Mouse (Mus musculus) myocyte (in vitro differentiated cells): ENCODE data around the gene Mpst. TPM values are rescaled to one million over a fixed set of nuclear protein-coding genes. Genes with fewer than 3 reads are reported as not detected.
A peak's percentile ranks its signal among the peaks of the same experiment; 100 is the strongest.

ENCODE experiments used
- H3K27me3 ChIP-seq: one replicate; pipeline ENCODE4 v1.6.1; 2011; ENCODE audit not compliant: control insufficient read depth, insufficient read depth, insufficient read length
- H3K36me3 ChIP-seq: one replicate; pipeline ENCODE4 v1.6.1; 2011; ENCODE audit not compliant: control insufficient read depth, insufficient read depth
- H3K4me2 ChIP-seq: one replicate; pipeline ENCODE4 v1.6.1; 2011; ENCODE audit warnings: low read depth, control low read depth
- H3K4me3 ChIP-seq: one replicate; pipeline ENCODE4 v1.5.1; 2011; ENCODE audit warnings: mild to moderate bottlenecking, control low read depth, moderate library complexity
- H3K79me2 ChIP-seq: one replicate; pipeline ENCODE4 v1.6.1; 2011; ENCODE audit not compliant: control insufficient read depth, insufficient read depth
- H3ac ChIP-seq: one replicate; pipeline ENCODE4 v1.6.1; 2011; ENCODE audit not compliant: control insufficient read depth, insufficient read length
- CEBPB ChIP-seq: IDR thresholded peaks from 2 replicates; pipeline ENCODE4 v1.6.1; 2011; ENCODE audit warnings: mild to moderate bottlenecking, moderate library complexity; ENCODE audit not compliant: poor library complexity, insufficient read depth, severe bottlenecking
- E2F4 ChIP-seq: IDR thresholded peaks from one replicate; pipeline ENCODE4 v1.6.1; 2011; ENCODE audit warnings: mild to moderate bottlenecking, control low read depth, moderate library complexity; ENCODE audit not compliant: insufficient read depth
- MAX ChIP-seq: IDR thresholded peaks from one replicate; pipeline ENCODE4 v1.6.1; 2011; ENCODE audit warnings: low read depth, mild to moderate bottlenecking, control low read depth
- MYOD1 ChIP-seq, 3 experiments: IDR thresholded peaks; one replicate each; pipeline ENCODE4 v1.6.1; 2011; ENCODE audit warnings: control low read depth in 2 of 3, low read depth in 2 of 3, mild to moderate bottlenecking in 2 of 3, moderate library complexity in 1 of 3; ENCODE audit not compliant: insufficient read length in 2 of 3, control insufficient read depth in 1 of 3
- MYOG ChIP-seq, 3 experiments: IDR thresholded peaks; one replicate each; pipeline ENCODE4 v1.6.1; 2011; ENCODE audit warnings: control low read depth in 2 of 3, low read depth in 2 of 3, mild to moderate bottlenecking in 2 of 3; ENCODE audit not compliant: insufficient read length in 2 of 3, control insufficient read depth in 1 of 3, insufficient read depth in 1 of 3
- POLR2A ChIP-seq: IDR thresholded peaks from one replicate; pipeline ENCODE4 v1.6.1; 2011; ENCODE audit warnings: low read depth, mild to moderate bottlenecking, control low read depth, moderate library complexity; ENCODE audit not compliant: insufficient read length
- POLR2AphosphoS2 ChIP-seq: IDR thresholded peaks from one replicate; pipeline ENCODE4 v1.6.1; 2011; ENCODE audit warnings: low read depth, control low read depth; ENCODE audit not compliant: insufficient read length
- REST ChIP-seq: IDR thresholded peaks from one replicate; pipeline ENCODE4 v1.6.1; 2011; ENCODE audit warnings: mild to moderate bottlenecking, control low read depth, moderate library complexity; ENCODE audit not compliant: insufficient read depth, insufficient read length
- SRF ChIP-seq: IDR thresholded peaks from one replicate; pipeline ENCODE4 v1.6.1; 2011; ENCODE audit warnings: low read depth; ENCODE audit not compliant: control insufficient read depth, insufficient read length
- TCF12 ChIP-seq: IDR thresholded peaks from one replicate; pipeline ENCODE4 v1.6.1; 2011; ENCODE audit warnings: mild to moderate bottlenecking, control low read depth; ENCODE audit not compliant: poor library complexity, insufficient read depth, severe bottlenecking
- TCF3 ChIP-seq: IDR thresholded peaks from one replicate; pipeline ENCODE4 v1.6.1; 2011; ENCODE audit warnings: low read depth, control low read depth; ENCODE audit not compliant: insufficient read length
- USF1 ChIP-seq: IDR thresholded peaks from one replicate; pipeline ENCODE4 v1.6.1; 2011; ENCODE audit warnings: low read depth, mild to moderate bottlenecking, control low read depth, moderate library complexity
- polyA plus RNA-seq: library from polyadenylated mRNA; unstranded; fragments of >200 nt; fragmentation: generic; extraction: Trizol; gene quantifications from one replicate; pipeline ENCODE4 v1.2.1, GENCODE M21; 2012; ENCODE audit warnings: missing spikeins

Gene Mpst
- polyA plus RNA-seq, 1 experiment, result 77.1 TPM

DNA sequence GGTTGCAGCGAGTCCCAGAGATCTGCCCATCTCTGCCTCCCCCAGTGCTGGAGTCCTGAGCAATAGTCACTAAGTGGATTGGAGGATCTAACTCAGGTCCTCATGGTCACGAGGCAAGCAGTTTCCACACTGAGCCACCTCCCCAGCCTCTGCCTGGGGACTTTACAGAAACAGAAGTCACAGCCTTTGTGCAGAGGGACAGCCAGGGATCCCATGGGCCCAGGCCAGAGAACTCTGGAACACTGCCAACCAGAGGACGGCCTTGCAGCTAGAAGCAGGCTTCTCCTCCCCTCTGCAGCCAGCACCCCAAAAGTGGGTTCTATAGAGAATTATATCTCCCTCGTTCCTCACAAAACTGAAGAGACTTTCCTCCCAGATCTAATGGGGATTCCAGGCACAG is 4.3 kb upstream of the Mpst start:
- no peak overlapping the region for H3K4me3 ChIP-seq
- no peak overlapping the region for H3ac ChIP-seq
- peaks cover 7% of the 10 kb centered on the region for H3K27me3 ChIP-seq
- no peak for TF ChIP-seq POLR2AphosphoS2
- no peak for TF ChIP-seq MYOD1 (IDR thresholded peaks at IDR 0.05; ENCODE audit: control insufficient read depth in 1 of 3, insufficient read length in 2 of 3, low read depth in 2 of 3)
- no peak for TF ChIP-seq TCF3
- TF ChIP-seq CEBPB, result no peak
- no peak for TF ChIP-seq POLR2A
- TF ChIP-seq E2F4, result no peak
- no peak overlapping the region for H3K4me2 ChIP-seq
- H3K79me2 ChIP-seq, result no peaks in the 10 kb centered on the region
- no peaks in the 10 kb centered on the region for H3K36me3 ChIP-seq

- H3K79me2 ChIP-seq, result no peaks in the 10 kb centered on the region
- H3ac ChIP-seq, result no peak overlapping the region
- H3K27me3 ChIP-seq, result peaks cover 4% of the 10 kb centered on the region
- no peak overlapping the region for H3K4me3 ChIP-seq
- TF ChIP-seq E2F4 (no peak), USF1 (no peak), MYOG (IDR thresholded peaks at IDR 0.05; ENCODE audit: control insufficient read depth in 1 of 3, insufficient read depth in 1 of 3, insufficient read length in 2 of 3, low read depth in 2 of 3) (no peak), TCF3 (no peak), SRF (no peak), POLR2A (no peak), POLR2AphosphoS2 (no peak), REST (no peak), TCF12 (no peak), MYOD1 (IDR thresholded peaks at IDR 0.05; ENCODE audit: control insufficient read depth in 1 of 3, insufficient read length in 2 of 3, low read depth in 2 of 3) (no peak), MAX (no peak), CEBPB (no peak)
- H3K4me2 ChIP-seq, result no peak overlapping the region
- no peaks in the 10 kb centered on the region for H3K36me3 ChIP-seq
These were observed 3.8 kb upstream of the Mpst start for GRCm38 (mm10) chr15:78402423-78402822.

DNA sequence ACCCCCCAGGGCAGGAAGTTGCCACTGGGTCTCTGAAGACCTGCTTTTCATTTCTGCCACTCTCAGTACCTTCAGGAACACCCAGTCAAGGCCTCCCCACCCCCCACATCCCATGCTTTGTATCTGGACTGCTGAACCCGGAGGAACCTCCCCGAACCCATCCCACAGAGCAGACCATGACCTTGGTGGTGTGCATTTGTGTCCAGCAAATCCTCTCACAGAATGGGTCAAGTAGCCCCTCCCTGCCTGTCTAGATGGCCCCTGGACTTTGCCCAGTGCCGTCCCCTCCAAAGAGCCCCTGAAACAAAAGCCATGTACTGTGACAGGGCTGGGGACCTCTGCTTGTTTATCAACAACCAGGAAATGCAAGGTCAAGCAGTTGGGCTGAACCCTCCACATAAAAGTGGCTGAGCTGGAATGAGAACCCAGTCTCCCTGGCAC is 2.9 kb upstream of the Mpst start:
- Histone ChIP-seq H3K4me2 (no peak overlapping the region), H3K4me3 (no peak overlapping the region)

GRCm38 (mm10) chr15:78403896-78404295 is 2.3 kb upstream of the Mpst start:
- Histone ChIP-seq H3K27me3 (no peaks in the 10 kb centered on the region), H3K4me3 (no peak overlapping the region), H3K79me2 (no peaks in the 10 kb centered on the region), H3ac (no peak overlapping the region), H3K36me3 (no peaks in the 10 kb centered on the region), H3K4me2 (no peak overlapping the region)
- TF ChIP-seq MAX (no peak), TCF12 (no peak), REST (no peak), POLR2A (no peak), E2F4 (no peak), POLR2AphosphoS2 (no peak), CEBPB (no peak)

More for the DNA sequence above, 2.9 kb upstream of the Mpst start:
- no peaks in the 10 kb centered on the region for H3K79me2 ChIP-seq
- TF ChIP-seq TCF3 (no peak), REST (no peak), E2F4 (no peak), MYOG (IDR thresholded peaks at IDR 0.05; ENCODE audit: control insufficient read depth in 1 of 3, insufficient read depth in 1 of 3, insufficient read length in 2 of 3, low read depth in 2 of 3) (no peak), POLR2AphosphoS2 (no peak), TCF12 (no peak), MAX (no peak), CEBPB (no peak), MYOD1 (IDR thresholded peaks at IDR 0.05; ENCODE audit: control insufficient read depth in 1 of 3, insufficient read length in 2 of 3, low read depth in 2 of 3) (no peak), SRF (no peak)
- H3K27me3 ChIP-seq, result no peaks in the 10 kb centered on the region
- H3K36me3 ChIP-seq, result no peaks in the 10 kb centered on the region
- H3ac ChIP-seq, result no peak overlapping the region

GRCm38 (mm10) chr15:78405098-78405497 is 1.1 kb upstream of the Mpst start:
- no peaks in the 10 kb centered on the region for H3K27me3 ChIP-seq

More at GRCm38 (mm10) chr15:78405098-78405497, 1.1 kb upstream of the Mpst start:
- no peaks in the 10 kb centered on the region for H3K79me2 ChIP-seq
- H3K4me3 ChIP-seq, result peak overlapping the region; percentile 45
- TF ChIP-seq TCF12 (no peak), SRF (no peak), MAX (no peak), E2F4 (no peak), MYOG (IDR thresholded peaks at IDR 0.05; ENCODE audit: control insufficient read depth in 1 of 3, insufficient read depth in 1 of 3, insufficient read length in 2 of 3, low read depth in 2 of 3) (no peak), MYOD1 (IDR thresholded peaks at IDR 0.05; ENCODE audit: control insufficient read depth in 1 of 3, insufficient read length in 2 of 3, low read depth in 2 of 3) (no peak), USF1 (no peak), CEBPB (no peak), TCF3 (no peak), POLR2A (no peak), POLR2AphosphoS2 (no peak), REST (no peak)
- no peaks in the 10 kb centered on the region for H3K36me3 ChIP-seq
- H3ac ChIP-seq, result no peak overlapping the region
- peak overlapping the region; percentile 94 for H3K4me2 ChIP-seq
